Mouse (Mus musculus): ENCODE measurements at regions not wholly inside any gene's neighbourhood (a gene's known extent, or its start where the extent isn't known, plus 50 kb on each side); places are given as distances from the start of the nearest gene placed in this dataset.

GRCm38 (mm10) chr15:62907181-62907580, 937.8 kb downstream of the Gsdmc2 start:
- no peak for TF ChIP-seq POLR2AphosphoS2 (IDR thresholded peaks at IDR 0.05; ENCODE audit: insufficient read length, low read depth)
- no peak for TF ChIP-seq MYOD1 (IDR thresholded peaks at IDR 0.05; ENCODE audit: control insufficient read depth in 1 of 3, insufficient read length in 2 of 3, low read depth in 2 of 3)
